Mouse (Mus musculus) testis, postnatal 14 days (tissue): ENCODE results near the gene Tpra1.

Experiments used
- DNase-seq: peaks from one replicate; pipeline ENCODE4 v3.0.0; 2021; ENCODE audit warnings: low spot score

Gene Tpra1

DNA sequence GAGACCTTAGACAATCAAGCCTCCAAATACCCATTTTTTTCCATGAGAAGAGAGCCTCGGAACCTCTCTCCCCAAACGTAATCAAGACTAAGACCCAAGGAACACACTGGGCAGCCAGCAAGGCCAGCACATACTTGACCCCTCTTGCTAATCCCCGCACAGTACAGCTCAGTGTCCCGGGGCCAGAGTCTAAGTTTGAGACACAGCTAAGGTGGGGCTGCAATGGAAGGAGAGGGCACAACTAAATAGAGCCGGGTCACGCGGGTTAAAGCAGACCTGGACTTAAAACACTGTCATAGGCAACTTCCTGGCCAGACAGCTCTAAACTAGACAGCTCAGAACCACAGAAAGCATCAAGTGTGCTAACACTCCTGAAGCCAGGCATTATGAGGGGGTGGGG lies 11.2 kb upstream of the Tpra1 start:
- no peak for DNase-seq

DNA sequence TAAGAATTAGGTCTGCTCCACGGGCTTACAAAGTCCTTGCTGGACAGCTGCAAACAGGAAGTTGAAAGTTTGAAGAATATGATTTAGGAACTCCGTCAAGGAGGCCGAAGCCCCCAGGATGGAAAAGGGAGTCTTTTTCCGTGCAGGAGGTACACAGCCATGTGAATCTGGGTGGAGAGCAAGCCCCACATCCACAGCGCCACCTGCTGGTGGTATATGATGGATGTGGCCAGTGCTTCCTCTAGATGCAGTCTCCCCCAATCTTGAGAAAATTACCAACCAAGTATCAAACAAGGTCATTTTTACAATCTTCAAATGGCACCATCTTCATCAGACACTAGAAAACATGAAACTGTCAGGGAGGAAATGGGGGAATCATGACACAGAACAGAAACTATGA lies 8.5 kb upstream of the Tpra1 start:
- DNase-seq = no peak

DNA sequence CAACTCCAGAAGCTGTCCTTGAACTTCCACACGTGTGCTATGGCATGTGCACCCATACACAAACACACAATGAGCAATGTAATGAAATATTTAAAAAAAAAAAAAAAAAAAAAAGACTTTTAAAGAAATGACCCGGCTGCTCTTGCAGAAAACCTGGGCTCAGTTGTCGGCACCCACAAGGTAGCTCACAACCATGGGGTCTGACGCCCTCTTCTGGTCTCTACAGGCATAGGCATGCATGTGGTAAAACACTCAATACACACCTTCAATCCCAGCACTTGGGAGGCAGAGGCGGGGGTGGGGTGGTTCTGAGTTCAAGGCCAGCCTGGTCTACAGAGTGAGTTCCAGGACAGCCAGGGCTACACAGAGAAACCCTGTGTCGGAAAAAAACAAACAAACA lies 6.1 kb upstream of the Tpra1 start:
- DNase-seq = no peak

DNA sequence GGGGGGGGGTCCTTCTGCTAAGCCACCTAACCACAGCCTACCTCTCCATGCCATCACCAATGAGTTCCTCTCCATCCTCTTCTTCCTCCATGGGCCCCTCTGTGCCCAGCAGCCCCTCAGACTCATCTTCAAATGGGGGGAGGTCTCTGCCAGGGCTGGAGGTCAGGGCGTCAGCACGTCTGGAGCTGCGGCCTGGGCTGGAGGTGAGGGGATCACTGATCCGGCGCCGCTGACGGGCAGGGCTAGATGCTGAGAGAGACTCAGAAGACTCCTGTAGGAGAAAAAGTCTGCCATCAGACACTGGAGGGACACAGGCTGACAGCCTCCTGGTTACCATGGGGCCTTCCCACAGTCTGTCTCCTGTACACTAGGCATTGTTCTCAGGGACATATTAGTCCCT lies 4.8 kb upstream of the Tpra1 start:
- no peak for DNase-seq

DNA sequence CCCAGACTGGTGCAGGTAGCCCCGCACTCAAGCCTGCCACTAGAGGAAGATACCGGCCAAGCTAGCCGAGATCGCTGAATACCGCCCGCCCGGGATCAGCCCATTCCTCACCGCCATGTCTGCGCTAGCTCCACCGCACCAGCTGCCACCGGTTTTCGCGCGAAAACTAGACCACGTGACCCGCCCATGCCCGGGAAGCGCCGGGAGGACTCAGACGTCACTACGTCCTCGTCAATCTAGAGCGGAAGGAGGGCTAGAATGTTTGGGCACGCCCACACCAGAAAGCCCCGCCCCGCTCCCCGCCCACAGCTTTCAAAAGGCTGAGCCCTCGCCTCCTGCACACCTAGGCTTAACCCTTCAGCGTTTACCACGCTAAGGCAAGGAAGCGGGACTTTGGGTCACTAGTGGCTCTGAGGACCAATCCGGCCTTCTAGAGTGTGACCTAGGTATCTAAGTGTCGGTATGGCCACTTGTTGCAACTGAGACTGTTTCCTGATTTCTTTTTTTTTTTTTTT lies 3.5 kb upstream of the Tpra1 start, which contains the start of gene Mcm2:
Gene Mcm2, minus strand, starts transcription at position 247 of the 515 bp plus-strand sequence.
- peak; percentile 96 for DNase-seq

DNA sequence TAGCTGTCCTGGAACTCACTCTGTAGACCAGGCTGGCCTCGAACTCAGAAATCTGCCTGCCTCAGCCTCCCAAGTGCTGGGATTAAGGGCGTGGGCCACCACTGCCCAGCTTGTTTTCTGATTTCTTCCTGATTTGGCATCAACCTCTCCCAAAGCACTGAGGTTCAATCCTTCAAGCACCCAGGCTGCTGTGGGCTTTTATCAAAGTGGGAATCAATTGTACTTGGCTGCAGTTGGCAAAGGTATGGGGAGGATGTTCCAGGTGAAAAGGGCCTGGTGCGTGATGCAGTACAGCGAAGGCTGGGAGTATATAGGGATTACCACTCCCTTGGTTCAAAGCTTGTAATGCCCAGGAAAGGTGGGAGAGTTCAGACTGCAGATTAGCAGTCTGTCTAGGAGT lies 3.0 kb upstream of the Tpra1 start:
- no peak for DNase-seq

DNA sequence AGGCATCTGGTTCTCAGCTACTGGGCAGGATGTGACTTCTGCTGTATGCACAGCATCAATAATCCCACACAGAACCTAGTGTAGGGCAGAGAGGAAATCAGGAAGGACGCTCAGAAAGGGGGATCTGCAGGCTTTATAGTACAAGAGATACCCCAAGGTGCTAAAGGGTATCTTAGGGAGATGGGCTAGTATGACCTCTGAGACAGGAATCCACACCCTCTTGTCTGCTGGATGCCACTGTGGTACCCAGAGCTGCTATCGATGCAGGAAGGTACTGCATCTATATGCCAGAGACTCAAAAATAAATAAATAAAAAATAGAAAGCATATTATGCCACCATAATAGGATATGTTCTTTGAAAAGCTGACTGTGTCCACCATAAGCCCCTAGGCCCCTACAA lies 2.4 kb upstream of the Tpra1 start:
- DNase-seq = no peak

DNA sequence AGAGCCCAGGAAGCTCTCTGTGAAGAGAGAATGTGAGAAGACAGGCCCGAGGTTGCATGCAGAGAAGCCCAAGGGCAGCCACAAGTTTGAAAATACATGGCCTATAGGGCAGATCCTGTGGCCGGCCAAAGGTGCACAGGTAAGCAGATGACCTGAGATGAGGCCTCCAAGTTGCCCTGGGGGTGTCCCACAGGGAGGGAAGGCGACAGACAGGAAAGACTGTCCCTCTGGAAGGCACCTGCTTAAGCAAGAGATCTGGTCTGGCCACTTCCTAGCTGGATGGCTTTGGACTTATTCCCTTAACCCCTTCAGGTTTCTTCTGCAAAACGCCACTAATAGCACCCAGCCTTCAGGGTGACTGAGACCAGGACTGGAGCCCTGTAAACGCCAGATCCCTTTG lies 580 bp upstream of the Tpra1 start:
- no peak for DNase-seq

DNA sequence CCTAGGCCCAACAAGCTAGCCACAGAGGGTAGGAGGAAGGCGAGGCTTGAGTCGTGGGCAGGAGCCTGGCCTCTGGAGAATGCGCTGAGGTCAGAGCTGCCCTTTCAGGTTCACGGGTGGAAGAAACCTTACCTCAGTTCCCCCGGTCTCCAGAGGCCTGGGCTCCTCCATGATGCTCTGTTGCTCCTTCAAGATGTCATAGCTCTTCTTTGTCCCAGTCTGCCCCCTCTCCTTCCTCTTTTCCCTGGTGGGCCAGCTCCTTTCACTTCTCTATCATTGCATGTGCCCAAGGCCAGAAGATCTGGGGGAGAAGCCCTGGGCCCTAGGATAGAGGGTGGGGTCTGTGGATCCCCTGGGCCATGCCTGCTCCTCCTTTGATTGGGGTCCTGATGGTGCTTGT lies 1.7 kb downstream of the Tpra1 start:
- no peak for DNase-seq

DNA sequence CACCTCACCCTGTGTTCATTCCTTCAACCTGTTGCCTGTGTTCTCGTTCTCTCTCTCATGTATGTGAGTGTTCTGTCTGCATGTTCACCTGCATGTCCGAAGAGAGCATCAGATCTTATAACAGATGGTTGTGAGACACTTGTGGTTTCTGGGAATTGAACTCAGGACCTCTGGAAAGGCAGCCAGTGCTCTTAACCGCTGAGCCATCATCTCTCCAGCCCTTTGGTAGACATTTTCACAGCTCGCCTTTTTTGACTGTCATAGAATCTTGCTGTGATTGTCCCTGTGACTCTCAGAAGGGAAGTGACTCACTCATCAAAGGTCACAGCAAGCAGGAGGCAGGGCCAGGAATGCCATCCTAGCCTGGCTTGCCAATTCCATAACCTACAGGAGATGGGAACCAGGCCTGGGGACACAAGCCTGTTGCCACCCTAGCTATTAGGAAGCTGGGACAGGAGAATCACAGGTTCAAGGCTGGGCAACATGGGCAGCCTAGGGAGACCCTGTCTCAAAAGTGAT lies 2.5 kb downstream of the Tpra1 start:
- DNase-seq = no peak

DNA sequence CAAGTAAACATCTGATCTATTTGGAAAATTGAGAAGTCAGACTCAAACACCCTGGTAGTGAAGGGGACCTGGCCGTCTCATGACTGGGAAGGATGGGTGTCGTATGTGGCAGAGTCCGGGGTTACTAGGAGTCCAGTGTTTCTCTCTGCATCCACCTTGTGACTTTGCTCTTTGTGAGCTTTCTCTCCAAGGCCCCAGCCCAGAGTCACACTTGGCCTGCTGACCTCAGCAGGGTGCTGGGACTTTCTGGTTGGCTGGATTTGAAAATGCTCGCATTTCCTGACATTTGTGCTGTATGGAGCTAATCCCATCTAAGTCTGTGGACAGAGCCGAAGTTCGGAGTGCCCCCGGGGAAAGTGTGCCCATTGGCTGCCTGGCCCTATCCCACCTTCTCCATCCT lies 3.0 kb downstream of the Tpra1 start:
- DNase-seq = no peak

DNA sequence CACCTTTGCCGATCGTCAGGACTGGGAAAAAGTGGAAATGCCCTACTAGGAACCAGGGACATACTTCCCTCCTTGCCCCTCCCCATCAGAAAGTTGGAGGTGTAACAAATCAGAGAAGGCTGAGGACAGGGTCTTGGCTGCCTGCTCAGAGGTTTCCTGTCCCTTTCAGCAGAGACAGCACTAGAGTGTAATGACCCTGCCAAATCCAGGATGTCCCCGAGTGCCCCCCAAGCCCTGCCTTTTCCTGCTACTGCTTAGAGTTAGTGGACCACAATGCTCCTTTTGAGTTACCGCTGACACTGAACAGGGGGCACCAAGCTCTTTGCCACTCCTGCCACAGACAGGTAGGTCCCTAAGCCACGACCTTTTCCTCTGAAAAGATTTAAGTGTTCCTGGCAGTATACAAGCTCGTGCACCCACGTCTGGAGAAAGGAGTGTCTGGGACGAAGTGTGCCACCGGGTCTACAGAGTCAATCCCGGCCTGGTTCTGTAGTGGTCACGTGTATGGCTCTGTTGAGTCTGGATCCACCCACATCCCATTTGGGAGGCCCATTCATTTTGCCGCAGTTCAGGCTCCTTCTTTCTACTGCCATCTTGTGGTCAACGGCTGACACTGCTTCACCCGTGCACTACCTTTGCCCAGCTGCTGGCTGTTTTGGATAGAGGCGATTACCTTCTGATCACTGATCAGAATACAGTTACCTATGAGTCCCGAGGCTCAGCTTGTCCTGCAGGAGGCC lies 4.5 kb downstream of the Tpra1 start:
- DNase-seq = no peak

DNA sequence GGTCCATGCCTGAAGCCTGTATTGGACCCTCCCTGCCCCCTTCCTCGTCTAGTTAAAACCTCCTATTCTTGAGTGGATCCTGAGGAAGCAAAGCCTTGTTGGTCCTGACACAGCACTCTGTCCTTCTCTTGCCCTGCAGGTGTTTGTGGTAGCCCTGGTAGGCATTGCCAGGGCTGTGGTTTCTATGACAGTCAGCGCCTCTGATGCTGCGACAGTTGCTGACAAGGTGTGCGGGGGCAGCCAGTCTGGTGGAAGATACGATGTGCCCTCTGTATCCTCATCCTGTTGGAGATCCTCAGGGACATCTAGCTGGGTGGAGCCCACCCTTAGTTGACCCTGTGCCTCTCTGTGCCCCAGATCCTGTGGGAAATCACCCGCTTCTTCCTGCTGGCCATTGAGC lies 7.1 kb downstream of the Tpra1 start:
- DNase-seq = no peak

DNA sequence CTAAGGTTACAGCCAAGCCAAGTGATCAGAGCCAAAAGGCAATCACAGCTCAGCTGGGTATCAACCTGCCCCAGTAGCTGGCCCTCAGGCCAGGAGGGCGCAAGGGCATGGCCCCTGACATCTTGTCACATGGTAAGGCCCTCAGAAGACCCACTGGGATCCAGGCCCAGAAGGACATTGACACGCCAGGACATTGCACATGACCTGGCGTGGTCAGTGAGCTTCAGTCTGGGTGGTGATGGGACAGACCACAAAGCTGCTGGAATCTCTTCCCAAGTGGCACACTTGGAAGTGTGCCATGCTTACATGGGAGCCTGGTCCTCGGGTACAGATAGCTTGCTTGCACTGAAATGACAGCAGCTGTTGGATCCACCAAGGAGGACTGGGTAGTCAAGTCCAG lies 11.0 kb downstream of the Tpra1 start:
- no peak for DNase-seq

DNA sequence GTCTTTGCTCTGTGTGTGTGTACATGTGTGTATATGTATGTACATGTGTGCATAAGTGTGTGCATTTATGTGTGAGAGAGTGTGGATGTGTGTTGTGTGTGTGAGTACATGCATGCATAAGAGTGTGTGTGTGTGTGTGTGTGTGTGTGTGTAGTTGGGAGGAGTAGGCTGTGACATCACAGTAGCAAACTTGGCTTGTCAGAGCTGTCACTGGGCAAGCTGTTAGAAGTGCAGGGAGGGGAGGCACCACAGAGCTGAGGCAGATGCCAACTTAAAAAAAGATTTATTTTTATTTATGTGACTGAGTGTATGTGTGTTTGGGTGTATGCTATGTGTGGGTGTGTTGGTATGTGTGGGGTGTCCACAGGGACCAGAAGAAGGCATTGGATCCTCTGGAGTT lies 11.4 kb downstream of the Tpra1 start:
- DNase-seq = no peak

DNA sequence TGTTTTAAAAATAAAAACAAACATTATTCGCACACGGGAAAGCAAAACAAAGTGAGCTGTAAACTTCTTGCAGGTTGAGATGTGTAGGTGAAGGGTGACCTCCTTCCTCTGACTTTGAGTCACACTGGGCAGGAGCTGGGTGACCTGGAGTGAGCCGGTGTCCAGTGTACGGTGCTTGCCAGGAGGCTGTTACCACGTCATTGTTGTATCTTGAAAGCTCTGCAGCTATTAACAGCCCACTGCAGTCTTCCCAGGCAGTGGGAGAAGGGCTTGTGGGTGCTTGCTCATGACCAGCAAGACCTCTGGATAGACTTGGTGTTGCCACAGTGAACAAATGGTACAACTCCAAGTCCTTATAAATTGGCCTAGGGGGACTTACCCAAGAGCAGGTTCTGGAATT lies 12.7 kb downstream of the Tpra1 start:
- no peak for DNase-seq

DNA sequence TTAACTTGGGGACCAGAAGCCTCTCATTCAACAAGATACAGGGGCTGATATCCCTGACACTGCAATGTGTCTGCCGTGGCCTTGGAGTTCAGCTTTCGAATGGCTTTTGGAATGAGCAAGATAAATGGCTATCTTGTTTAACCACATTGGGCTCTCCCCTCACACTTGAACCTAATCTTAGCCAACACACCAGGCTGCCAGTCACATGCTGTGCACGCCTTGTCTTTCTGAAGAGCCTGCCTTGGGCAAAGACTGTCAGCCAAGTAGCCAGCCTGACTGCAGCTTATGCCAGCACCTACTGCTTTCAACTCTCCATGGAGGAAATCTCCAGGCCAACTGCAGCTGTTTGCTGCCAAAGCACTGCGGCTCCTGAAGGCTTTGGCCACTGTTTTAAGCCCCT lies 13.5 kb downstream of the Tpra1 start:
- DNase-seq = no peak

DNA sequence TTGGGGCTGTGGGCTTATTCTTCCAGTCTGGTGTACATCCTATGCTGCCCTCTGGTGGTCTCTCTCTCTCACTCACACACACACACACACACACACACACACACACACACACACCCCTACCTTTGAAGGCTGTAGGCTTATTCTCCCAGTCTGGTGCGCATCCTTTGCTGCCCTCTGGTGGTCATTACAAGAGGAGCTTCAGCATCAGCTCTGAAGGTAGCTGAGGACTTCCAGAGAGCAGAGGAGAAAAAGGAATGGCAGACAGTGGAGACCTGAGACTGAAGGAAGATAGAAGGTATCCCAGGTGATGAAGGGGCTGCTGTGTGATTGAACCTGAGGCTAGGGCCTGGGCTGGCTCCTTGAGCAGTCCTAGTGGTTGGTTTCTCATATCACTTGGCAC lies 14.1 kb downstream of the Tpra1 start:
- DNase-seq = no peak

DNA sequence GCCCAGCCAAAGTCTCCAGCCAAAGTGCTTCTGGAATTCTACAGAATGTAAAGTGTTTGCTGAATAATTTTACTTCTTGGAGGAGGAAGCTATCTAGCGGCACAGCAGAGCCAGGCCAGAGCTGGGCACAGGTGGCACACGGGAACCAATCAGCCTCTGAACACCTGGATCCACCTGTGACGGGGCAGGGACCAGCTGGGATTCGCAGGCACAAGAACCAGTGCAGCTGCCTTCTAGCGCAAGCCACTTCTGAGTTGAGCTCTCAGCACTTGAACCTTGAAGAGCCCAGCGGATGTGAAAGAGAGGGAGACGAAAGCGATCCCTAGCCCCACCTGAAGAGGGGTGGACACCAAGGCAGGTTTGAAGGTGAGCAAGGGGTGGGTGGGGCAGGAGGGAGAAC lies 16.8 kb downstream of the Tpra1 start:
- no peak for DNase-seq

DNA sequence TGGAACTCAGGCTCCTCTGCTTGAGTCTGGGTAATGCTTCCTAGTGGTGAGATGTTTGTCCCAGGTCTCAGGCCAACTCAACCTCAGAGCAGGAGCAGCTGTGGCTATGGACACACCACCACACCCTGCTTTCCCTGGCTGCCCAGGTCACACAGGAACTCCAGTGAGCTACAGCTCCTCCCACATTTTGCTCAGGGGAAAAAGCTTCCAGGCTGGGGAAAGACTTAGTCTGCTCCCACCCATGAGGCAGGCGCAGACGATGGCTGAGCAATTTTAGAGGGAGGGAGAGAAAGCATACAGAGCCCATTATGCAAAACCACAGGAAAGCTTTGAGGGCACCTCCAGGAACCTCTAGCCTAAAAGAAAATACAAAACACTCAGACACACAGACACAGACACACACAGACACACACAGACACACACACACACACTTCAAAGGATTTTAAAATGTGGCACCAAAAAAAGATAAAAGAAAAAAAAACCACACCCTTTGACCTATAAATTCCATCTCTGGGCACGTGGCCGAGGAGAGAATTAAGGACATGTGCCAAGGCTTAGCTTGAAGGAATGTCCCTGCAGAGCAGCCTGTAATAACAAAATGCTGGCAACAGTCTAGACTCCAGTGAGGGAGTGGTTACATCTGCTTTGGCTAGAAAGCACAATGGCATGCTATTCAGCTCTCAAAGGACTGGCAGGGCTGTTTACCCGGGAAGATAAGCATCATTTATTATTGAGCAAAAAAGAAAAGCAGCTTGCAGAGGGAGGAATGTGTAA lies 22.6 kb downstream of the Tpra1 start:
- peak; percentile 73 for DNase-seq

DNA sequence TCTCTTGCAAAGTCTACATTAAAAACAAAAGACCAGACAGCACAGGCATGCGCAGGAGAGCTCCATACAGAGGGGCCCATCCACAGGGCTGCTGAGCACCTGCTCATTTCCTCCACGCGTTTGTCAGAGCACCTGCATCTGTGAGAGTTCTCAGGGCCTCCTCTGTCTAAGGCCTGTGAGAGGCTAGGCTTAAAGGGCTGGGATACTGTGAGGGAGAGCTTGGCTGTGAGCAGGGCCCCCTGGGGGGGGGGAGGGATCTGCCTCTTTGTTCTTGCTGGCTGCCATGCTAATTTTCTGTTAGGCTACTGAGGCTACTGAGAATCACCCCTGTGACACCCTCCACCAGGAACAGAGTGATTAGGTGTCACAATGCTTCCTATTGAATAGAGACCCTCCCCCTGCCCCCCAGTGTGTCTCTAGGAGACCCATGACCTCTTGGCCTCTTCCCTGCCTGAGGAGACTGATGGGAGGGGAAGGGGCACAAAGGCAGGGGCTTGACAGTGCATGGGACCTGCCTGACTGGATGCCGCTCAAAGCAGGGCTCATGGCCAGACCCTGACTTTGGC lies 23.7 kb downstream of the Tpra1 start:
- no peak for DNase-seq

DNA sequence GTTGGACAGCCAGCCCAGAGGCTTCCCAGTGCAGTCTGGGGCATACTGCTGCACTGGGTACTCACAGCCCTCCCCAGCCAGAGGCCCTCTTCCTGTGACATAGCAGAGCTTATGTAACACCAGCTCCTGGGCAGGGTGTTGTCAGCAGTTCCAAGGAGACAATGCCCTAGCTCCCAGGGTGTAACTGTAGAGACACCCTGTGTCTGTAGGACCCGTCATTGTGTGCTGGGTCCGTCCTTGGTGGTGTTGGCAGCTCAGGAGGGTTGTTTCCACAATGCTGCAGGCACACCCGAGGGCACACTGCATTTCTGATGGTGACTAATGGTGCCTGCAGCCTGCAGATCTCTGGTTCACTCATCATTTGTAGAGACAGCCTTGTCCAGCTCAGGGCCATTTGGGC lies 24.8 kb downstream of the Tpra1 start:
- DNase-seq = no peak

DNA sequence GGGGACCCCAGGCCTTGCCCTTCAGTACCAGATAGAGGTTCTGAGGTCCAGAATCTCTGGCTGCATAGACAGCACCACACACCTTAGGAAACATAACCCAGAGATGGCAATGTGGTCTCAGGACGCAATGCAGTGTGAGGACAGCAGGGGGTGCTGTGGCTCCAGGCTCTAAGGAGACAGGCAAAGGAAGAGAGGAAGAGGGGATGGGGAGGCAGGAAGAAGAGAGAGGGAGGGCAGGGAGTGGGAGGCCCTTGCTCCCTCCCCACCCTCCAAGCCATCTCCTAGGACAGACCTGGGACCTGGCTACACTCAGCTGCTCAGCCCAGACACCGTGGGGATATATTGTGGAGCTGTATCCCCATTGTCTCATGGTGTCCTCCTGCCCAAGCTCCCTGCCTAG lies 25.5 kb downstream of the Tpra1 start:
- DNase-seq = peak; percentile 45
